Mouse (Mus musculus) heart, adult 2 months (tissue): ENCODE data around the gene R3hdml.

Source experiments
- CTCF ChIP-seq: fragments of 200-600 bp; IDR thresholded peaks from 2 replicates; pipeline ENCODE4 v1.8.1; 2022; ENCODE audit warnings: antibody characterized with exemption, mild to moderate bottlenecking, moderate library complexity
- POLR2A ChIP-seq: fragments of 200-500 bp; IDR thresholded peaks from 2 replicates; pipeline ENCODE4 v1.6.1; 2011; ENCODE audit warnings: mild to moderate bottlenecking, low read depth, low read length, control low read depth; ENCODE audit not compliant: insufficient read depth

DNA sequence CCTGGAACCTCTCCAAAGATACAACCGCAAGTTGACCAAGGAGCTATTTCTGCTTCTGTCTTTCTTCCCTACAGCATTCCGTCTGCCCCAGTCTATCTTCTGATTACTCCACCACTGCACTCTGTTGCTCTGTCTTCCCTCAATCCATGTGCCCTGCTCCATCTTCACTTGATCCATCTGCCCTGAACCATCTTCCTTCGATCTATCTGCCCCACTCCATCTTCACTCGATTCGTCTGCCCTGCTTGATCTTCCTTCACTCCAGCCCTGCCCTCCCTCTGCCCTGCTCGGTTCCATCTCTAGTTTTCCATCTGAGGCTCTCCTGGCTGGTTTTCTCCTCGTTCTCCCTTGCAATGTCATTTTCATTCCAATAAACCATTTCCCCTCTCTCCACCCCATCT lies 11.1 kb downstream of the R3hdml start:
- TF ChIP-seq POLR2A: no peak
- no peak for TF ChIP-seq CTCF
